Mouse (Mus musculus) forebrain, embryonic 13.5 days (tissue): ENCODE measurements around the gene Hdgfl2. TPM values are rescaled to one million over a fixed set of nuclear protein-coding genes. Genes with fewer than 3 reads are reported as not detected.

Experiments used
- ATAC-seq: fragments of 200-750 bp; cut with Nextera tagmentation; 2 replicates; pipeline ENCODE4 v1.8.0; 2017
- H3K27ac ChIP-seq: fragments of 300-500 bp; sonication (generic); 2 replicates; pipeline ENCODE4 v1.5.1; 2015; ENCODE audit warnings: inconsistent platforms, mild to moderate bottlenecking, moderate library complexity
- H3K27me3 ChIP-seq: fragments of 300-500 bp; sonication (generic); 2 replicates; pipeline ENCODE4 v1.6.1; 2015; ENCODE audit warnings: mild to moderate bottlenecking, inconsistent platforms
- H3K36me3 ChIP-seq: fragments of 300-500 bp; sonication (generic); 2 replicates; pipeline ENCODE4 v1.6.1; 2015; ENCODE audit warnings: mild to moderate bottlenecking, inconsistent platforms; ENCODE audit not compliant: poor library complexity, severe bottlenecking
- H3K4me1 ChIP-seq: fragments of 300-500 bp; sonication (generic); 2 replicates; pipeline ENCODE4 v1.6.1; 2015; ENCODE audit warnings: inconsistent platforms
- H3K4me2 ChIP-seq: fragments of 300-500 bp; sonication (generic); 2 replicates; pipeline ENCODE4 v1.6.1; 2015; ENCODE audit warnings: inconsistent platforms, mild to moderate bottlenecking, moderate library complexity
- H3K4me3 ChIP-seq: fragments of 300-500 bp; sonication (generic); 2 replicates; pipeline ENCODE4 v1.5.1; 2015; ENCODE audit warnings: mild to moderate bottlenecking, inconsistent platforms
- H3K9ac ChIP-seq: fragments of 300-500 bp; sonication (generic); 2 replicates; pipeline ENCODE4 v1.6.1; 2015; ENCODE audit warnings: mild to moderate bottlenecking, inconsistent platforms
- H3K9me3 ChIP-seq: fragments of 300-500 bp; sonication (generic); replicated peaks from 2 replicates; pipeline ENCODE4 v1.6.1; 2016; ENCODE audit warnings: inconsistent platforms
- WGBS: fragments of 180-500 bp; shearing (Covaris S2); methylation state at CpG from one replicate; pipeline ENCODE4 v1.1.7; 2015; 5-methylcytosine and 5-hydroxymethylcytosine counted together
- polyA plus RNA-seq: library from polyadenylated mRNA; unstranded; fragments of >200 nt; fragmentation: Nextera tagmentation; extraction: Ambion mirVana; gene quantifications from 2 replicates; pipeline ENCODE4 v1.2.1, GENCODE M21; 2015

Gene Hdgfl2
- 163 and 169 TPM in 2 replicates for polyA plus RNA-seq

- peak within 1 kb of the TSS; percentile 80 for H3K4me3 ChIP-seq
- peak within 1 kb of the TSS; percentile 84 for H3K9ac ChIP-seq
- H3K9me3 ChIP-seq = no peaks in the 10 kb centered on the region
- H3K4me1 ChIP-seq = peaks cover 44% of the 10 kb centered on the region
- H3K27me3 ChIP-seq = no peaks in the 10 kb centered on the region
- peaks cover 20% of the 10 kb centered on the region for H3K36me3 ChIP-seq
- under 1% methylated on average over 60 of the region's 61 CpGs for WGBS
- peak within 1 kb of the TSS; percentile 53; the same call in 1 of the 2 replicates for H3K27ac ChIP-seq
- peak; percentile 92 for ATAC-seq
- peak within 1 kb of the TSS; percentile 99 for H3K4me2 ChIP-seq
These were observed at the start of gene Hdgfl2 for GRCm38 (mm10) chr17:56078880-56079795. Hdgfl2 (plus strand) TSS chr17:56079634.

GRCm38 (mm10) chr17:56030238-56030870 is 49.1 kb upstream of the Hdgfl2 start:
- H3K27ac ChIP-seq = no peak overlapping the region
- peaks cover 58% of the 10 kb centered on the region for H3K36me3 ChIP-seq
- H3K4me3 ChIP-seq = no peak overlapping the region
- 93% methylated on average over 9 of the region's 9 CpGs for WGBS
- no peak for ATAC-seq
- no peak overlapping the region for H3K4me2 ChIP-seq
- no peak overlapping the region for H3K9ac ChIP-seq
- H3K27me3 ChIP-seq = no peaks in the 10 kb centered on the region
- peaks cover 23% of the 10 kb centered on the region for H3K4me1 ChIP-seq
- no peaks in the 10 kb centered on the region for H3K9me3 ChIP-seq

DNA sequence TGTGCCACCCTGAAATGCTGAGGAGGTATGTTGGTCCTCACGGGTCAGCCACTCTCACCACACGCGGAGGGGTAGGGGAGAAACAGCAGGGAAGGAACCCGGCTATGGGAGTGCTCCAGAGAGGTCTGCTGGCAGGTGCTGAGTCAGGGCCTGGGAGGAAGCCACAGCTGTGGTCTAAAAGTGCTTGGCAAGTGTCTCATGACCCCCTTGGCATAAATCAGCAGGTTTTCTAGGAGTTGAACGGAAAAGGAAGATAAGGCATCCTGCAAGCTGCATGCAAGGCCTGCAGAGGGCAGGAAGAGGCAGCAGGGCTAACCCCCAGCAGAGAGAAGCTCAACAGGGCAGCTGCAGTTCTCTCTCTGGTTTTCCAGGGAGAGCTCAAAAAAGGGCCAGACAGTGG is 48.5 kb upstream of the Hdgfl2 start:
- Histone ChIP-seq H3K9ac (no peak overlapping the region), H3K4me3 (no peak overlapping the region), H3K36me3 (peaks cover 57% of the 10 kb centered on the region), H3K9me3 (no peaks in the 10 kb centered on the region), H3K4me1 (peaks cover 28% of the 10 kb centered on the region), H3K27me3 (no peaks in the 10 kb centered on the region), H3K4me2 (no peak overlapping the region), H3K27ac (no peak overlapping the region; the same call in 1 of the 2 replicates)
- WGBS = 75% methylated on average over 5 of the region's 5 CpGs
- ATAC-seq = no peak

GRCm38 (mm10) chr17:56031431-56031830 is 48.0 kb upstream of the Hdgfl2 start:
- no peak overlapping the region for H3K9ac ChIP-seq
- no peak for ATAC-seq
- H3K4me2 ChIP-seq = no peak overlapping the region
- H3K9me3 ChIP-seq = no peaks in the 10 kb centered on the region
- no peaks in the 10 kb centered on the region for H3K27me3 ChIP-seq
- WGBS = 96% methylated on average over 7 of the region's 7 CpGs
- H3K27ac ChIP-seq = no peak overlapping the region; the same call in 1 of the 2 replicates
- peaks cover 31% of the 10 kb centered on the region for H3K4me1 ChIP-seq
- H3K4me3 ChIP-seq = no peak overlapping the region
- peaks cover 57% of the 10 kb centered on the region for H3K36me3 ChIP-seq

GRCm38 (mm10) chr17:56032127-56032733 is 47.2 kb upstream of the Hdgfl2 start:
- no peak for ATAC-seq

GRCm38 (mm10) chr17:56032831-56033230 is 46.6 kb upstream of the Hdgfl2 start:
- Histone ChIP-seq H3K4me1 (peaks cover 34% of the 10 kb centered on the region), H3K36me3 (peaks cover 51% of the 10 kb centered on the region), H3K4me3 (no peak overlapping the region), H3K27me3 (no peaks in the 10 kb centered on the region), H3K9ac (no peak overlapping the region), H3K4me2 (no peak overlapping the region), H3K9me3 (no peaks in the 10 kb centered on the region), H3K27ac (no peak overlapping the region)
- WGBS = 79% methylated on average over 7 of the region's 7 CpGs
- no peak for ATAC-seq

More at GRCm38 (mm10) chr17:56032127-56032733, 47.2 kb upstream of the Hdgfl2 start:
- H3K27ac ChIP-seq = no peak overlapping the region
- no peak overlapping the region for H3K4me3 ChIP-seq
- peaks cover 34% of the 10 kb centered on the region for H3K4me1 ChIP-seq
- H3K27me3 ChIP-seq = no peaks in the 10 kb centered on the region
- H3K9me3 ChIP-seq = no peaks in the 10 kb centered on the region
- 75% methylated on average over 6 of the region's 6 CpGs for WGBS
- H3K4me2 ChIP-seq = no peak overlapping the region
- peaks cover 57% of the 10 kb centered on the region for H3K36me3 ChIP-seq
- H3K9ac ChIP-seq = no peak overlapping the region

DNA sequence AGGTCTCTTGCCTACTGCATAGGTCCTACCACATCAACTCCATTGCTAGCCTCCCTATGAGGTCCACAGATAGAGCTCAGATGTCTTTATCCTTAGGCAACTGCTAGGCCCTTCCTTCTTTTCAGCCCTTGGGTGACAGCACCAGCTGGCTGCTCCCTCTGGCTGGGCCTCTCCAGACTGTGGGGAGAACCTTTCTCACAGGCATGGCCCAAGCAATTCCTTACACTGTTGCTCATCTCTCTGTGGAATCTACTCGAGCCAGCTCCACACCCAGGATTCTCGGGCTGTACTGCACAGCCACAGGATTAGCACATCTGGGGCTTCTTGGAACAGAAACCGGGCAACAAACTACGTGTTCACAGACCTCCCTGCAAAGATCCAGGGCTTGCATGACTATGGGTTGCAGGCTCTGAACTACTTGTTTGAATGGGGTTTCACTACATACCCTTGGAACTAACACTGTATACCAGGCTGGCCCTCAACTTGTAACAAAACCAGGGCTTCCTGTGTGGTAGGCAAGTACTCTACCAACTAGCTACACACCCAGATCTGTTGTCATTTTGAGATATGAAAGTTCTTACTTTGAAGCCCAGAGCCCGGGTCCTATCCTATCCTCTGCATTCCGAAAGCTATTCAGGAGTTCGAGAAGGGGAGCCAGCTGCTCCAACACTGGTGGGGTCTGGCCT is 45.3 kb upstream of the Hdgfl2 start:
- no peak overlapping the region for H3K4me3 ChIP-seq
- H3K4me1 ChIP-seq = peaks cover 34% of the 10 kb centered on the region
- ATAC-seq = no peak
- H3K36me3 ChIP-seq = peaks cover 38% of the 10 kb centered on the region
- no peak overlapping the region for H3K27ac ChIP-seq
- H3K27me3 ChIP-seq = no peaks in the 10 kb centered on the region
- 0 out of 2 replicates have a peak overlapping the region, but pooled peaks have one; percentile 67 for H3K4me2 ChIP-seq
- 90% methylated on average over 7 of the region's 7 CpGs for WGBS
- H3K9me3 ChIP-seq = no peaks in the 10 kb centered on the region
- no peak overlapping the region for H3K9ac ChIP-seq

GRCm38 (mm10) chr17:56034726-56035100 is 44.7 kb upstream of the Hdgfl2 start:
- Histone ChIP-seq H3K4me2 (peak overlapping the region; percentile 67; the same call in 1 of the 2 replicates), H3K27me3 (no peaks in the 10 kb centered on the region), H3K4me3 (peak overlapping the region; percentile 85; the same call in 1 of the 2 replicates), H3K9ac (peak overlapping the region; percentile 90; the same call in 1 of the 2 replicates), H3K9me3 (no peaks in the 10 kb centered on the region), H3K27ac (no peak overlapping the region), H3K36me3 (peaks cover 33% of the 10 kb centered on the region), H3K4me1 (peaks cover 34% of the 10 kb centered on the region)
- WGBS = 89% methylated on average over 6 of the region's 6 CpGs
- no peak for ATAC-seq

DNA sequence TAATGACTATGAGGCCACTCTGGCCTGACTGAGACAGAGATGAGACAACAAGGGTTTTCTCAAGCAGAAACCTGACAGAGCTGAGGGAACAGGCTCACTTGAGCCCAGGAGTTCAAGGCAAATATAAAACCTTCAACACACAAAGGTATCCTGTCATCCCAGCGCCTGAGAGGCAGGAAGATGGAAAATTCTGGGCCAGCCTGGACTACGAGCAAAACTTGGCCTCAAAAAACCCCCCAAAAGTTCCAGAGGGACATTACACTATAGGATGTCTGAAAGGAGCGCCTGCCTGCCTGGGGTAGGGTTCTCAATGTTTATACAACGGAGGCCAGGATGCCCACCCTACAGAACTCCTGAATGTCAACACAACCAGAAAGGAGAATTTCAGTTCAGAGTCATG is 44.2 kb upstream of the Hdgfl2 start:
- Histone ChIP-seq H3K4me2 (peak overlapping the region; percentile 67), H3K36me3 (peaks cover 29% of the 10 kb centered on the region), H3K4me3 (peak overlapping the region; percentile 85), H3K9me3 (no peaks in the 10 kb centered on the region), H3K4me1 (peaks cover 34% of the 10 kb centered on the region), H3K9ac (peak overlapping the region; percentile 90), H3K27ac (no peak overlapping the region), H3K27me3 (no peaks in the 10 kb centered on the region)
- no peak for ATAC-seq
- WGBS = 89% methylated on average over 4 of the region's 4 CpGs

DNA sequence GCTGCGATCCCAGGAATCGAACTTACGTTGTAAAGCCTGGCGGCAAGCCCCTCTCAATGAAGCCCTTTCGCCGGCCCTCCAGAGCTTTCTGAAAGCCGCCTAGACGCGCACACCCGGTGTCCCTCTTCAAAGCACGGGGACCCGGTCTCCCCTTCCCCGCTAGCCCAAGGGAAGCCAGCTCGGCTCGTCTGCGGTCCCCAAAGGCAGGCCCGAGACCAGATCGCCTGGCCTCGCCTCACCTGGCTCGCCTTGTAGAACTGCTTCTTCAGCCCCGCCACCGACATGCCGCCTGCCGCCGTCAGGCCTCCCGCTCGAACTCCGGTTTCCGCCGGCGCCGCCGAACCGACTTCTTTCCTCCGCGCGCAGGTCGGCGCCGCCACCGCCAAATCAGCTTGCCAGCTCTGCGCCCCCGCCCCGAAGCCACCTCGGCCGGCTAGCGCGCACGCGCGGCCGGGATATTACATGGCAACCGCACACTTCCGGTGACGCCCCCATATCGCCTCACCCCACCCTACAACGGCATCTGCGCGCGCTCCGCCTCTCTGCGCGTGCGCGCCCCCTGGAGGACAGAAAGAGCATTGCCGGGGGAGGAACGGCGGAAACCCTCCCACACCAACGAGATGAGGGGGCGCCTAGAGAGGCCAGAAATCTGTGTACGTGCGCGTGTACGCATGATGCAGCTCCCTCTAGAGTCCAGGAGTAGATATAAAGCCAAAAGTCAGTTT is 43.1 kb upstream of the Hdgfl2 start, which contains the start of gene Sh3gl1:
Gene Sh3gl1 (minus strand): TSS at position 460 of the 725 bp plus-strand sequence.
- Histone ChIP-seq H3K4me1 (peaks cover 39% of the 10 kb centered on the region), H3K4me3 (peak within 1 kb of the TSS; percentile 85), H3K9ac (peak within 1 kb of the TSS; percentile 90), H3K27me3 (no peaks in the 10 kb centered on the region), H3K9me3 (no peaks in the 10 kb centered on the region), H3K27ac (peak within 1 kb of the TSS; percentile 86), H3K36me3 (peaks cover 21% of the 10 kb centered on the region), H3K4me2 (peak within 1 kb of the TSS; percentile 67)
- WGBS = under 1% methylated on average over 74 of the region's 74 CpGs
- peak; percentile 91 for ATAC-seq

DNA sequence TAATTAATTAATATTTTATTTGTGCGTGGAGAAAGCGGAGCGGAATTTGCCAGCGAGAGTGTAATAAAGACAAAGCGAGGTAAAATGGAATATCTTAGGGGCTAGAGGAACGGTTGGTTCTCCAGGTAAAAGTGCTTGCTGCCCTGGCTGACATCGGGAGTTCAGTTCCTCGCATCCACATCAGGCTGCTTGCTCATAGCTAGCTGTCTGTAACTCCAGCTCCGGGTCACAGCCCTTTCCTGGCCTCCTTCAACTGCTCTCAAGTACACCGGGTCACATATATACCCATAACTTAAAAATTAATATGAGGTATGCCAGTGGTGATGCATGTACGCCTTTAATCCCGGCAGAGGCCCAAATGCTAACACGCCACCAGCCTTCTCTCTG is 42.5 kb upstream of the Hdgfl2 start:
- H3K9me3 ChIP-seq = no peaks in the 10 kb centered on the region
- ATAC-seq = peak; percentile 42
- H3K4me1 ChIP-seq = peaks cover 44% of the 10 kb centered on the region
- WGBS = 36% methylated on average over 13 of the region's 13 CpGs
- no peak overlapping the region for H3K27ac ChIP-seq
- H3K27me3 ChIP-seq = no peaks in the 10 kb centered on the region
- peak overlapping the region; percentile 85 for H3K4me3 ChIP-seq
- H3K9ac ChIP-seq = no peak overlapping the region; the same call in 1 of the 2 replicates
- peaks cover 21% of the 10 kb centered on the region for H3K36me3 ChIP-seq
- peak overlapping the region; percentile 67 for H3K4me2 ChIP-seq
